Mouse (Mus musculus) liver, adult 2 months (tissue): ENCODE data around the gene Ccdc9b. TPM values are rescaled to one million over a fixed set of nuclear protein-coding genes. Genes with fewer than 3 reads are reported as not detected.

Experiments
- DNase-seq: peaks from one replicate; pipeline ENCODE4 v3.0.0-alpha.2; 2011; ENCODE audit warnings: low read depth, low spot score; ENCODE audit errors: extremely low read depth
- H3K27ac ChIP-seq: fragments of 200-500 bp; replicated peaks from 2 replicates; pipeline ENCODE4 v1.5.1; 2012; ENCODE audit warnings: low read depth, mild to moderate bottlenecking, control low read depth, inconsistent platforms, low read length; ENCODE audit not compliant: insufficient read depth
- H3K27me3 ChIP-seq: fragments of 200-500 bp; 2 replicates; pipeline ENCODE4 v1.6.1; 2012; ENCODE audit warnings: mild to moderate bottlenecking, moderate library complexity, low read length, inconsistent platforms; ENCODE audit not compliant: control insufficient read depth, insufficient read depth
- H3K36me3 ChIP-seq: fragments of 200-500 bp; 2 replicates; pipeline ENCODE4 v1.6.1; 2012; ENCODE audit warnings: low read length, inconsistent platforms; ENCODE audit not compliant: control insufficient read depth, insufficient read depth
- H3K4me1 ChIP-seq: fragments of 200-500 bp; 2 replicates; pipeline ENCODE4 v1.6.1; 2011; ENCODE audit warnings: low read length; ENCODE audit not compliant: control insufficient read depth, insufficient read depth
- H3K4me3 ChIP-seq: fragments of 200-500 bp; 2 replicates; pipeline ENCODE4 v1.5.1; 2011; ENCODE audit warnings: low read depth, mild to moderate bottlenecking, control low read depth, low read length, moderate library complexity; ENCODE audit not compliant: insufficient read depth
- H3K79me2 ChIP-seq: fragments of 200-500 bp; 2 replicates; pipeline ENCODE4 v1.6.1; 2012; ENCODE audit warnings: inconsistent platforms, mild to moderate bottlenecking, low read length, moderate library complexity; ENCODE audit not compliant: control insufficient read depth, insufficient read depth
- H3K9ac ChIP-seq: fragments of 200-500 bp; 2 replicates; pipeline ENCODE4 v1.6.1; 2012; ENCODE audit warnings: low read depth, mild to moderate bottlenecking, control low read depth, inconsistent platforms, low read length
- CTCF ChIP-seq: fragments of 200-500 bp; IDR thresholded peaks from 2 replicates; pipeline ENCODE4 v1.5.1; 2011; ENCODE audit warnings: low read depth, low read length, control low read depth
- POLR2A ChIP-seq: fragments of 200-500 bp; IDR thresholded peaks from 2 replicates; pipeline ENCODE4 v1.6.1; 2011; ENCODE audit warnings: low read length, control low read depth; ENCODE audit not compliant: insufficient read depth; ENCODE audit errors: extremely low read depth
- WGBS: fragments of 180-500 bp; shearing (Covaris S2); methylation state at CpG from one replicate; pipeline ENCODE4 v1.1.7; 2018; 5-methylcytosine and 5-hydroxymethylcytosine counted together
- polyA plus RNA-seq: library from polyadenylated mRNA; depleted of rRNA; stranded (reverse); fragments of >200 nt; gene quantifications from 2 replicates; pipeline ENCODE4 v1.2.3, GENCODE M21; 2012
- total RNA-seq: library from RNA; depleted of rRNA; stranded (reverse); fragments of >200 nt; gene quantifications from 2 replicates; pipeline ENCODE4 v1.2.3, GENCODE M21; 2014

Ccdc9b gene
- total and polyA plus RNA-seq, 2 experiments = 0.94 to 1.9 TPM

DNA sequence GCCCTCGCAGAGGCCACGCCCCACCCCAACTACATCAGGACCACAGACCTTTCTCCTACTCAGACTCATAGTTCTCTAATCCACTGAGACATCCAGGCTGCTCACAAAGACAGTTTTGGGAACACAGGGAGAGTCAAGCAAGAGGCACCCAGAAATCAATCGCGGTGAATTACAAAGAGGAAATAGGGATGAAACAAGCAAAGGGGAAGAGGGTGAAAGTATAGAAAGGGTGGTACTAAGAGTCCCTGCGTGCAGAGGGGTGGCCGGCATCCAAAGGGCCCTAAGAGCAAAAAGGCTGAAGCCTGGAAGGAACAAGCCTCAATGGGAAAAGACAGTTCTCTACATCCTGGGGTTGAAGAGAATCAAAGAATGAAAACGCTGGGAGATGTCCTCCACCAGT is 17.8 kb downstream of the Ccdc9b start:
- Histone ChIP-seq H3K27ac (no peak overlapping the region), H3K4me1 (peaks cover 7% of the 10 kb centered on the region; the same call in 1 of the 2 replicates), H3K27me3 (no peaks in the 10 kb centered on the region), H3K36me3 (no peaks in the 10 kb centered on the region), H3K79me2 (0 out of 2 replicates have a peak, but pooled peaks cover 8% of the 10 kb centered on the region), H3K9ac (no peak overlapping the region), H3K4me3 (no peak overlapping the region)
- no peak for DNase-seq
- WGBS = 36% methylated on average over 7 of the region's 7 CpGs
- no peak for TF ChIP-seq CTCF
- no peak for TF ChIP-seq POLR2A

GRCm38 (mm10) chr2:118743261-118743943 is 19.1 kb downstream of the Ccdc9b start:
- 0 out of 2 replicates have a peak, but pooled peaks cover 8% of the 10 kb centered on the region for H3K79me2 ChIP-seq
- peaks cover 7% of the 10 kb centered on the region; the same call in 1 of the 2 replicates for H3K4me1 ChIP-seq
- WGBS = 30% methylated on average over 8 of the region's 8 CpGs
- DNase-seq = peak; percentile 55
- no peak overlapping the region for H3K9ac ChIP-seq
- H3K27ac ChIP-seq = no peak overlapping the region
- no peak overlapping the region for H3K4me3 ChIP-seq
- no peaks in the 10 kb centered on the region for H3K27me3 ChIP-seq
- peak; percentile 54 for TF ChIP-seq CTCF
- no peak for TF ChIP-seq POLR2A
- no peaks in the 10 kb centered on the region for H3K36me3 ChIP-seq

- Histone ChIP-seq H3K4me3 (no peak overlapping the region), H3K9ac (no peak overlapping the region), H3K27ac (no peak overlapping the region), H3K27me3 (no peaks in the 10 kb centered on the region), H3K4me1 (peaks cover 5% of the 10 kb centered on the region; the same call in 1 of the 2 replicates), H3K36me3 (no peaks in the 10 kb centered on the region), H3K79me2 (0 out of 2 replicates have a peak, but pooled peaks cover 4% of the 10 kb centered on the region)
- TF ChIP-seq CTCF (no peak), POLR2A (no peak)
- 74% methylated on average over 9 of the region's 9 CpGs for WGBS
- DNase-seq = no peak
Observed at GRCm38 (mm10) chr2:118741183-118741582, 21.3 kb downstream of the Ccdc9b start.

DNA sequence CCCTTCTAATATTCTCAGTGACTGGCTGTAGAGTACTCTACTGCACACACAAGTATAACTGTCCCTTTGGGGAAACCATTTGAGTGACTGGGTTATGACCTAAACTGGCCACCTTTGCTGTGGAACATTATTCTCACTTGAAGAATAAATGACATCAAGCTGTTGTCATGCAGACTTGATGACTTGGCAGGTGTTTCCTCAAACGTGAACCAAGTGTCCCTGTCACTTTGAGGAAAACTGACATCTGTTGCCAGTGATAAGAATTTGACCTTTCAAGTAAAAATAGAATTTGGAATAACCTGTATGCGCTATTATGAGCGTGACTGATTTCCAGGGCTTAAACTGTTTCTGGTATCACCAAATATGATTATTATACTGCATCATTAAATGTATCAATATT is 22.1 kb downstream of the Ccdc9b start:
- Histone ChIP-seq H3K79me2 (no peaks in the 10 kb centered on the region), H3K4me1 (peaks cover 5% of the 10 kb centered on the region; the same call in 1 of the 2 replicates), H3K27ac (no peak overlapping the region), H3K36me3 (no peaks in the 10 kb centered on the region), H3K4me3 (no peak overlapping the region), H3K9ac (no peak overlapping the region), H3K27me3 (no peaks in the 10 kb centered on the region)
- no peak for DNase-seq
- 68% methylated on average over 3 of the region's 3 CpGs for WGBS
- TF ChIP-seq CTCF (no peak), POLR2A (no peak)

DNA sequence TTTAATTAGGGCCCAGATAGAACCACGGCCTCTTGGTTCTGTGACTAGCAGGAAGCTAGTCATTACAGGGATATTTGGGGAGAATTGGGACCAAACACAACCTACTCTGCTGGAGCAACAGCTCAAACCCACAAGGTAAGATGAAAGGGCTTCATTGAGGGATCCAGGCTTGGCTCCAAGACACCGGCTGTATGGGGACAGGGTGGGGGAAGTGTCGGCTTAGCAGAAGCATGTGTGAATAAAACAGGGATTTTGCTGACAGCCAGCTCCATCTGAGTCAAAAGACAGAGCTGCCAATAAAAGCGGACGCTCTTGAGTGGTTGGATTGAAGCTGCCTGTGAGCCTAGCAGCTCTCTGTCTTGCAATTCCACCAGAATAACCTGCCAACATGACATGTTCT is 29.1 kb downstream of the Ccdc9b start:
- H3K9ac ChIP-seq = no peak overlapping the region
- no peak overlapping the region for H3K4me3 ChIP-seq
- no peaks in the 10 kb centered on the region for H3K4me1 ChIP-seq
- H3K79me2 ChIP-seq = no peaks in the 10 kb centered on the region
- TF ChIP-seq CTCF = no peak
- no peak for TF ChIP-seq POLR2A
- H3K36me3 ChIP-seq = no peaks in the 10 kb centered on the region
- H3K27ac ChIP-seq = no peak overlapping the region
- WGBS = 71% methylated on average over 5 of the region's 5 CpGs
- H3K27me3 ChIP-seq = no peaks in the 10 kb centered on the region
- no peak for DNase-seq

- no peak for DNase-seq
- TF ChIP-seq CTCF (no peak), POLR2A (no peak)
- no peak overlapping the region for H3K27ac ChIP-seq
- H3K4me1 ChIP-seq = no peaks in the 10 kb centered on the region
- H3K36me3 ChIP-seq = no peaks in the 10 kb centered on the region
- H3K9ac ChIP-seq = no peak overlapping the region
- H3K27me3 ChIP-seq = no peaks in the 10 kb centered on the region
- no peak overlapping the region for H3K4me3 ChIP-seq
- H3K79me2 ChIP-seq = no peaks in the 10 kb centered on the region
- 80% methylated on average over 5 of the region's 5 CpGs for WGBS
Observed at GRCm38 (mm10) chr2:118731981-118732380, 30.5 kb downstream of the Ccdc9b start.
